ENCODE assay signal across 9 mouse cellular contexts in genomic region chr5:140659607-140660272, GRCm38 (mm10). TPM values are rescaled to one million over a fixed set of nuclear protein-coding genes. Genes with fewer than 3 reads are reported as not detected.
DNase-seq lines count a peak whose midpoint lies in the region; ATAC-seq and TF ChIP-seq lines count a peak whose summit lies in the region.
"Had no signal": no experiment of that assay in that cellular context is flagged by ENCODE, and none has a peak within 500 bp of the region (broad histone marks: within the 10 kb centered on the region; RNA-seq: fewer than 3 reads in every experiment).

No protein-coding gene starts in this region.

- H3K27me3 ChIP-seq in embryonic facial prominence, embryonic 10.5 days (replicated peaks; ENCODE audit: low read depth, poor library complexity, severe bottlenecking): peaks cover 12% of the 10 kb centered on the region; the same call in 1 of the 2 replicates
- no peaks in the 10 kb centered on the region for H3K27me3 ChIP-seq in midbrain, embryonic 13.5 days
- H3K27me3 ChIP-seq in intestine, postnatal 0 days (replicated peaks; ENCODE audit: control insufficient read depth, insufficient read depth, low read length): no peaks in the 10 kb centered on the region

- DNase-seq in cerebellum, adult 11-12 months: peak; percentile 46
- no peak for DNase-seq in cerebellum, adult 8-10 months
- DNase-seq in embryonic facial prominence, embryonic 10.5 days (ENCODE audit: low spot score): no peak
- DNase-seq in induced T-regulatory cell, adult 2 months (ENCODE audit: low read depth): peak; percentile 59
- DNase-seq in adrenal gland, postnatal 25 days: no peak
- no peak for DNase-seq in heart, postnatal 4 days

- no peak for TF ChIP-seq CTCF in intestine, postnatal 0 days (IDR thresholded peaks at IDR 0.05; ENCODE audit: low read depth)

- H3K36me3 ChIP-seq in embryonic facial prominence, embryonic 10.5 days (replicated peaks): no peaks in the 10 kb centered on the region
- H3K36me3 ChIP-seq in midbrain, embryonic 13.5 days: 0 out of 2 replicates have a peak, but pooled peaks cover 3% of the 10 kb centered on the region
- no peaks in the 10 kb centered on the region for H3K36me3 ChIP-seq in intestine, postnatal 0 days (ENCODE audit: control insufficient read depth, insufficient read depth)
- H3K36me3 ChIP-seq: liver, embryonic 15.5 days had no signal

- 0 out of 2 replicates have a peak overlapping the region, but pooled peaks have one; percentile 8 for H3K4me3 ChIP-seq in embryonic facial prominence, embryonic 10.5 days
- H3K4me3 ChIP-seq in midbrain, embryonic 13.5 days (replicated peaks): no peak overlapping the region
- no peak overlapping the region for H3K4me3 ChIP-seq in intestine, postnatal 0 days (ENCODE audit: low read depth, low read length)
- H3K4me3 ChIP-seq: liver, embryonic 15.5 days had no signal

- peaks cover 36% of the 10 kb centered on the region for H3K4me1 ChIP-seq in embryonic facial prominence, embryonic 10.5 days
- peaks cover 44% of the 10 kb centered on the region for H3K4me1 ChIP-seq in midbrain, embryonic 13.5 days (replicated peaks)
- peaks cover 20% of the 10 kb centered on the region; the same call in 1 of the 2 replicates for H3K4me1 ChIP-seq in intestine, postnatal 0 days (replicated peaks; ENCODE audit: control insufficient read depth, insufficient read depth, low read length)

- 0 out of 2 replicates have a peak overlapping the region, but pooled peaks have one; percentile 2 for H3K4me2 ChIP-seq in midbrain, embryonic 13.5 days (replicated peaks)
- H3K4me2 ChIP-seq in intestine, postnatal 0 days (replicated peaks; ENCODE audit: low read depth): no peak overlapping the region
- H3K4me2 ChIP-seq: liver, embryonic 15.5 days had no signal

- 41% methylated on average over 16 of the region's 16 CpGs for WGBS in embryonic facial prominence, embryonic 10.5 days
- WGBS in midbrain, embryonic 13.5 days: 20% methylated on average over 16 of the region's 16 CpGs
- 55% methylated on average over 16 of the region's 16 CpGs for WGBS in intestine, postnatal 0 days

- 0 out of 2 replicates have a peak overlapping the region, but pooled peaks have one; percentile 5 for H3K9ac ChIP-seq in midbrain, embryonic 13.5 days (replicated peaks)
- H3K9ac ChIP-seq in intestine, postnatal 0 days (ENCODE audit: low read depth, low read length): no peak overlapping the region
- H3K9ac ChIP-seq: liver, embryonic 15.5 days had no signal

- no peaks in the 10 kb centered on the region for H3K9me3 ChIP-seq in embryonic facial prominence, embryonic 10.5 days
- H3K9me3 ChIP-seq in midbrain, embryonic 13.5 days: no peaks in the 10 kb centered on the region
- H3K9me3 ChIP-seq in intestine, postnatal 0 days (ENCODE audit: control insufficient read depth): no peaks in the 10 kb centered on the region
- H3K9me3 ChIP-seq: liver, embryonic 15.5 days had no signal

- ATAC-seq in midbrain, embryonic 13.5 days: peak; percentile 86
- no peak for ATAC-seq in intestine, postnatal 0 days

- H3K27ac ChIP-seq in embryonic facial prominence, embryonic 10.5 days (replicated peaks): peak overlapping the region; percentile 19; the same call in 1 of the 2 replicates
- peak overlapping the region; percentile 75 for H3K27ac ChIP-seq in midbrain, embryonic 13.5 days
- H3K27ac ChIP-seq in intestine, postnatal 0 days (ENCODE audit: low read depth, low read length): no peak overlapping the region
- H3K27ac ChIP-seq: liver, embryonic 15.5 days had no signal

RNA-seq across cellular contexts. Expression of gene Ttyh3, which starts 10.9 kb away (rescaled TPM):
- polyA plus RNA-seq in embryonic facial prominence, embryonic 10.5 days (2016; fragmentation: Nextera tagmentation; extraction: Ambion mirVana): 33.4 and 35.5 TPM in 2 replicates
- polyA plus RNA-seq in midbrain, embryonic 13.5 days (2015; fragmentation: Nextera tagmentation; extraction: Ambion mirVana): 53.6 and 76.6 TPM in 2 replicates
- 121 and 195 TPM in 2 replicates for total RNA-seq in adrenal gland, postnatal 25 days (2021)
- 21.4 and 23.6 TPM in 2 replicates for polyA plus RNA-seq in intestine, postnatal 0 days (2015; fragmentation: Nextera tagmentation; extraction: Ambion mirVana)
- total RNA-seq in heart, postnatal 4 days (2021): 10 to 100 TPM; 83.0 to 90.4 TPM

RNA-seq across cellular contexts. Expression of gene Iqce, which starts 42.4 kb away (rescaled TPM):
- polyA plus RNA-seq in embryonic facial prominence, embryonic 10.5 days (2016; fragmentation: Nextera tagmentation; extraction: Ambion mirVana): 27.4 and 28.2 TPM in 2 replicates
- 24.4 and 26.0 TPM in 2 replicates for polyA plus RNA-seq in midbrain, embryonic 13.5 days (2015; fragmentation: Nextera tagmentation; extraction: Ambion mirVana)
- 21.9 and 36.2 TPM in 2 replicates for total RNA-seq in adrenal gland, postnatal 25 days (2021)
- polyA plus RNA-seq in intestine, postnatal 0 days (2015; fragmentation: Nextera tagmentation; extraction: Ambion mirVana): 5.7 and 7.0 TPM in 2 replicates
- total RNA-seq in heart, postnatal 4 days (2021): 10 to 100 TPM; 11.3 to 12.8 TPM

RNA-seq across cellular contexts. Expression of gene Brat1, which starts 45.1 kb away (rescaled TPM):
- 22.8 and 24.9 TPM in 2 replicates for polyA plus RNA-seq in embryonic facial prominence, embryonic 10.5 days (2016; fragmentation: Nextera tagmentation; extraction: Ambion mirVana)
- polyA plus RNA-seq in midbrain, embryonic 13.5 days (2015; fragmentation: Nextera tagmentation; extraction: Ambion mirVana): 20.7 and 22.4 TPM in 2 replicates
- total RNA-seq in adrenal gland, postnatal 25 days (2021): 24.7 and 29.4 TPM in 2 replicates
- 7.5 and 8.0 TPM in 2 replicates for polyA plus RNA-seq in intestine, postnatal 0 days (2015; fragmentation: Nextera tagmentation; extraction: Ambion mirVana)
- total RNA-seq in heart, postnatal 4 days (2021): 1 to 10 TPM; 8.3 to 9.0 TPM

RNA-seq across cellular contexts. Expression of gene Lfng, which starts 52.6 kb away (rescaled TPM):
- polyA plus RNA-seq in embryonic facial prominence, embryonic 10.5 days (2016; fragmentation: Nextera tagmentation; extraction: Ambion mirVana): 11.7 and 14.9 TPM in 2 replicates
- 25.0 and 25.7 TPM in 2 replicates for polyA plus RNA-seq in midbrain, embryonic 13.5 days (2015; fragmentation: Nextera tagmentation; extraction: Ambion mirVana)
- total RNA-seq in adrenal gland, postnatal 25 days (2021): 9.6 and 16.8 TPM in 2 replicates
- polyA plus RNA-seq in intestine, postnatal 0 days (2015; fragmentation: Nextera tagmentation; extraction: Ambion mirVana): 7.1 and 7.3 TPM in 2 replicates
- total RNA-seq in heart, postnatal 4 days (2021): 10 to 100 TPM; 11.6 to 12.1 TPM

Comparison
In these comparisons a context has a peak if more than half of its experiments do, and no peak if none do; other contexts are left out.
1. DNase-seq: peak in cerebellum, adult 11-12 months (single experiment) and induced T-regulatory cell, adult 2 months (single experiment); none in cerebellum, adult 8-10 months (single experiment), embryonic facial prominence, embryonic 10.5 days (single experiment), adrenal gland, postnatal 25 days (single experiment) and heart, postnatal 4 days (single experiment).